Mouse (Mus musculus) kidney, postnatal 0 days (tissue): Measurements from ENCODE around the gene Sephs2. TPM values are rescaled to one million over a fixed set of nuclear protein-coding genes. Genes with fewer than 3 reads are reported as not detected.

Experiments
- ATAC-seq: fragments of 200-750 bp; cut with Nextera tagmentation; replicated peaks from 2 replicates; pipeline ENCODE4 v1.8.0; 2017; ENCODE audit warnings: low read depth, moderate number of reproducible peaks, moderate TSS enrichment, moderate library complexity; ENCODE audit not compliant: low FRiP score
- DNase-seq: peaks from one replicate; pipeline ENCODE4 v3.0.0-alpha.2; 2016; ENCODE audit warnings: low spot score
- H3K27ac ChIP-seq: fragments of 300-500 bp; sonication (generic); 2 replicates; pipeline ENCODE4 v1.5.1; 2014; ENCODE audit warnings: mild to moderate bottlenecking
- H3K27me3 ChIP-seq: fragments of 300-500 bp; sonication (generic); 2 replicates; pipeline ENCODE4 v1.6.1; 2014; ENCODE audit warnings: low read length, mixed read lengths; ENCODE audit not compliant: insufficient read depth
- H3K36me3 ChIP-seq: fragments of 300-500 bp; sonication (generic); 2 replicates; pipeline ENCODE4 v1.6.1; 2014; ENCODE audit warnings: low read length, mixed read lengths; ENCODE audit not compliant: insufficient read depth
- H3K4me1 ChIP-seq: fragments of 300-500 bp; sonication (generic); replicated peaks from 2 replicates; pipeline ENCODE4 v1.6.1; 2014; ENCODE audit warnings: antibody characterized with exemption, low read length, mixed read lengths; ENCODE audit not compliant: insufficient read depth
- H3K4me2 ChIP-seq: fragments of 300-500 bp; sonication (generic); 2 replicates; pipeline ENCODE4 v1.6.1; 2014; ENCODE audit warnings: mild to moderate bottlenecking, low read length, moderate library complexity, mixed read lengths
- H3K4me3 ChIP-seq: fragments of 300-500 bp; sonication (generic); replicated peaks from 2 replicates; pipeline ENCODE4 v1.5.1; 2014; ENCODE audit warnings: low read depth, low read length
- H3K9ac ChIP-seq: fragments of 300-500 bp; sonication (generic); 2 replicates; pipeline ENCODE4 v1.6.1; 2014; ENCODE audit warnings: low read depth, low read length
- H3K9me3 ChIP-seq: fragments of 300-500 bp; sonication (generic); replicated peaks from 2 replicates; pipeline ENCODE4 v1.6.1; 2016; ENCODE audit warnings: low read length, inconsistent platforms, mixed read lengths
- CTCF ChIP-seq: IDR thresholded peaks from 2 replicates; pipeline ENCODE4 v1.5.1; 2016; ENCODE audit warnings: antibody characterized with exemption, low read depth, mild to moderate bottlenecking, moderate library complexity
- WGBS: fragments of 180-500 bp; shearing (Covaris S2); extraction: QIAGEN DNeasy Blood & Tissue Kit; methylation state at CpG from one replicate; pipeline ENCODE4 v1.1.7; 2014; 5-methylcytosine and 5-hydroxymethylcytosine counted together
- polyA plus RNA-seq: library from polyadenylated mRNA; unstranded; fragments of >200 nt; fragmentation: Nextera tagmentation; extraction: Ambion mirVana; gene quantifications from 2 replicates; pipeline ENCODE4 v1.2.1, GENCODE M21; 2015

Gene Sephs2
- polyA plus RNA-seq = 207 and 215 TPM in 2 replicates

GRCm38 (mm10) chr7:127273925-127274789 lies at the start of gene Sephs2:
Gene Sephs2, minus strand, starts transcription at chr7:127274055.
- Histone ChIP-seq H3K4me3 (peak within 1 kb of the TSS; percentile 91), H3K4me2 (peak within 1 kb of the TSS; percentile 93), H3K27me3 (no peaks in the 10 kb centered on the region), H3K36me3 (peaks cover 13% of the 10 kb centered on the region; the same call in 1 of the 2 replicates), H3K9ac (peak within 1 kb of the TSS; percentile 92), H3K4me1 (peaks cover 17% of the 10 kb centered on the region), H3K27ac (peak within 1 kb of the TSS; percentile 94), H3K9me3 (no peaks in the 10 kb centered on the region)
- DNase-seq = peak; percentile 93
- WGBS = under 1% methylated on average over 39 of the region's 39 CpGs
- ATAC-seq = peak; percentile 89
- TF ChIP-seq CTCF = no peak

GRCm38 (mm10) chr7:127322085-127322484 lies 48.2 kb upstream of the Sephs2 start:
- no peaks in the 10 kb centered on the region for H3K36me3 ChIP-seq
- no peak for DNase-seq
- no peaks in the 10 kb centered on the region for H3K4me1 ChIP-seq
- no peaks in the 10 kb centered on the region for H3K9me3 ChIP-seq
- no peak overlapping the region for H3K4me2 ChIP-seq
- ATAC-seq = no peak
- peak; percentile 59 for TF ChIP-seq CTCF
- H3K27ac ChIP-seq = no peak overlapping the region
- no peak overlapping the region for H3K4me3 ChIP-seq
- H3K9ac ChIP-seq = no peak overlapping the region
- no peaks in the 10 kb centered on the region for H3K27me3 ChIP-seq
- 37% methylated on average over 5 of the region's 5 CpGs for WGBS

- Histone ChIP-seq H3K4me3 (no peak overlapping the region), H3K4me1 (no peaks in the 10 kb centered on the region), H3K9ac (no peak overlapping the region), H3K9me3 (no peaks in the 10 kb centered on the region), H3K27ac (no peak overlapping the region), H3K27me3 (no peaks in the 10 kb centered on the region), H3K4me2 (no peak overlapping the region), H3K36me3 (no peaks in the 10 kb centered on the region)
- ATAC-seq (no peak), DNase-seq (no peak)
- WGBS = 71% methylated on average over 4 of the region's 4 CpGs
- no peak for TF ChIP-seq CTCF
These were observed 47.3 kb upstream of the Sephs2 start for GRCm38 (mm10) chr7:127321106-127321505.

- no peak for TF ChIP-seq CTCF
- H3K9me3 ChIP-seq = no peaks in the 10 kb centered on the region
- 42% methylated on average over 8 of the region's 8 CpGs for WGBS
- H3K4me3 ChIP-seq = no peak overlapping the region
- no peaks in the 10 kb centered on the region for H3K27me3 ChIP-seq
- no peak overlapping the region for H3K4me2 ChIP-seq
- H3K4me1 ChIP-seq = no peaks in the 10 kb centered on the region
- ATAC-seq = no peak
- no peak overlapping the region for H3K9ac ChIP-seq
- no peaks in the 10 kb centered on the region for H3K36me3 ChIP-seq
- no peak for DNase-seq
- H3K27ac ChIP-seq = no peak overlapping the region
These were observed 40.1 kb upstream of the Sephs2 start for GRCm38 (mm10) chr7:127313912-127314311.

- WGBS = 53% methylated on average over 12 of the region's 12 CpGs
- ATAC-seq = no peak
These were observed 36.1 kb upstream of the Sephs2 start for GRCm38 (mm10) chr7:127309951-127310350.

GRCm38 (mm10) chr7:127308887-127309286 lies 35.0 kb upstream of the Sephs2 start:
- H3K4me1 ChIP-seq = no peaks in the 10 kb centered on the region
- no peak overlapping the region for H3K9ac ChIP-seq
- ATAC-seq = no peak
- H3K4me3 ChIP-seq = no peak overlapping the region
- H3K27ac ChIP-seq = no peak overlapping the region
- 70% methylated on average over 4 of the region's 4 CpGs for WGBS
- H3K36me3 ChIP-seq = no peaks in the 10 kb centered on the region
- H3K9me3 ChIP-seq = no peaks in the 10 kb centered on the region
- H3K27me3 ChIP-seq = no peaks in the 10 kb centered on the region
- no peak overlapping the region for H3K4me2 ChIP-seq
- TF ChIP-seq CTCF = peak; percentile 79
- peak; percentile 83 for DNase-seq

More at GRCm38 (mm10) chr7:127309951-127310350, 36.1 kb upstream of the Sephs2 start:
- no peak for DNase-seq
- Histone ChIP-seq H3K4me1 (no peaks in the 10 kb centered on the region), H3K4me3 (no peak overlapping the region), H3K4me2 (no peak overlapping the region), H3K9ac (no peak overlapping the region), H3K27ac (no peak overlapping the region), H3K27me3 (no peaks in the 10 kb centered on the region), H3K9me3 (no peaks in the 10 kb centered on the region), H3K36me3 (no peaks in the 10 kb centered on the region)
- TF ChIP-seq CTCF = no peak
